In genomic region chr1:105829171-105829570, GRCm38 (mm10) we compare ENCODE assay signal across 22 mouse cellular contexts. TPM values are rescaled to one million over a fixed set of nuclear protein-coding genes. Genes with fewer than 3 reads are reported as not detected.
DNase-seq lines count a peak whose midpoint lies in the region; ATAC-seq lines count a peak whose summit lies in the region.
"Had no signal": no experiment of that assay in that cellular context is flagged by ENCODE, and none has a peak within 500 bp of the region (broad histone marks: within the 10 kb centered on the region; RNA-seq: fewer than 3 reads in every experiment).

No protein-coding gene starts in this region.

- no peak overlapping the region for H3K4me2 ChIP-seq in forebrain, embryonic 14.5 days (ENCODE audit: low read length)
- no peak overlapping the region for H3K4me2 ChIP-seq in forebrain, embryonic 15.5 days (replicated peaks)
- H3K4me2 ChIP-seq in kidney, embryonic 15.5 days, result no peak overlapping the region
- no peak overlapping the region for H3K4me2 ChIP-seq in hindbrain, embryonic 16.5 days (ENCODE audit: low read length)
- H3K4me2 ChIP-seq in neural tube, embryonic 15.5 days, result no peak overlapping the region
- H3K4me2 ChIP-seq: heart, embryonic 12.5 days; intestine, embryonic 15.5 days; liver, embryonic 15.5 days had no signal

- peak; percentile 50; the same call in 1 of the 2 replicates for ATAC-seq in forebrain, embryonic 14.5 days
- no peak for ATAC-seq in forebrain, embryonic 15.5 days (replicated peaks)
- peak; percentile 69 for ATAC-seq in kidney, embryonic 15.5 days (replicated peaks; ENCODE audit: low FRiP score)
- peak; percentile 82 for ATAC-seq in hindbrain, embryonic 16.5 days
- 0 out of 2 replicates have a peak, but pooled peaks have one; percentile 40 for ATAC-seq in neural tube, embryonic 15.5 days (ENCODE audit: low FRiP score)
- ATAC-seq in megakaryocyte progenitor cell, adult 5-6 weeks (replicated peaks; ENCODE audit: poor library complexity), result no peak
- ATAC-seq: activated CD4-positive, CD25-positive, alpha-beta regulatory T cell, adult 4 months; intestine, embryonic 15.5 days; lung, postnatal 0 days had no signal

- no peak overlapping the region for H3K4me3 ChIP-seq in forebrain, embryonic 14.5 days (ENCODE audit: low read depth, low read length)
- H3K4me3 ChIP-seq in forebrain, embryonic 15.5 days, result no peak overlapping the region
- no peak overlapping the region for H3K4me3 ChIP-seq in kidney, embryonic 15.5 days (replicated peaks)
- H3K4me3 ChIP-seq in hindbrain, embryonic 16.5 days (ENCODE audit: low read length), result no peak overlapping the region
- H3K4me3 ChIP-seq in neural tube, embryonic 15.5 days (replicated peaks), result no peak overlapping the region
- H3K4me3 ChIP-seq: heart, embryonic 12.5 days; intestine, embryonic 15.5 days; liver, embryonic 15.5 days; megakaryocyte, embryonic 14.5 days; myocyte had no signal

- H3K9ac ChIP-seq in forebrain, embryonic 14.5 days (ENCODE audit: low read length), result no peak overlapping the region
- no peak overlapping the region for H3K9ac ChIP-seq in forebrain, embryonic 15.5 days (replicated peaks)
- no peak overlapping the region for H3K9ac ChIP-seq in kidney, embryonic 15.5 days
- H3K9ac ChIP-seq in hindbrain, embryonic 16.5 days (ENCODE audit: low read depth, low read length), result no peak overlapping the region
- no peak overlapping the region for H3K9ac ChIP-seq in neural tube, embryonic 15.5 days (replicated peaks)
- H3K9ac ChIP-seq: heart, embryonic 12.5 days; intestine, embryonic 15.5 days; liver, embryonic 15.5 days had no signal

- no peaks in the 10 kb centered on the region for H3K27me3 ChIP-seq in forebrain, embryonic 14.5 days (replicated peaks; ENCODE audit: control insufficient read depth, insufficient read depth, low read length)
- no peaks in the 10 kb centered on the region for H3K27me3 ChIP-seq in forebrain, embryonic 15.5 days
- H3K27me3 ChIP-seq in kidney, embryonic 15.5 days, result no peaks in the 10 kb centered on the region
- H3K27me3 ChIP-seq in hindbrain, embryonic 16.5 days (replicated peaks; ENCODE audit: control insufficient read depth, insufficient read depth, low read length), result no peaks in the 10 kb centered on the region
- H3K27me3 ChIP-seq in neural tube, embryonic 15.5 days (replicated peaks), result no peaks in the 10 kb centered on the region
- H3K27me3 ChIP-seq: heart, embryonic 12.5 days; intestine, embryonic 15.5 days; liver, embryonic 15.5 days had no signal

- WGBS in forebrain, embryonic 14.5 days, result 68% methylated on average over 5 of the region's 5 CpGs
- WGBS in forebrain, embryonic 15.5 days, result 54% methylated on average over 5 of the region's 5 CpGs
- 55% methylated on average over 5 of the region's 5 CpGs for WGBS in kidney, embryonic 15.5 days
- 41% methylated on average over 5 of the region's 5 CpGs for WGBS in hindbrain, embryonic 16.5 days
- 61% methylated on average over 5 of the region's 5 CpGs for WGBS in neural tube, embryonic 15.5 days

- DNase-seq in forebrain, embryonic 14.5 days (ENCODE audit: low spot score), result peak; percentile 20
- no peak for DNase-seq in kidney, postnatal 25 days
- DNase-seq in adrenal gland, adult 8-10 months, result no peak
- DNase-seq: adrenal gland, postnatal 36 days; B cell, adult 2 months; cerebellum, adult 9-11 months; gastrocnemius, postnatal 14 days; kidney, postnatal 10 days; layer of hippocampus, adult 9-11 months; thymus, postnatal 25 days had no signal

- no peaks in the 10 kb centered on the region for H3K36me3 ChIP-seq in forebrain, embryonic 14.5 days (ENCODE audit: control insufficient read depth, insufficient read depth, low read length)
- no peaks in the 10 kb centered on the region for H3K36me3 ChIP-seq in forebrain, embryonic 15.5 days
- H3K36me3 ChIP-seq in kidney, embryonic 15.5 days, result no peaks in the 10 kb centered on the region
- no peaks in the 10 kb centered on the region for H3K36me3 ChIP-seq in hindbrain, embryonic 16.5 days (ENCODE audit: control insufficient read depth, insufficient read depth, low read length)
- H3K36me3 ChIP-seq in neural tube, embryonic 15.5 days, result no peaks in the 10 kb centered on the region
- H3K36me3 ChIP-seq: heart, embryonic 12.5 days; intestine, embryonic 15.5 days; liver, embryonic 15.5 days had no signal

- H3K9me3 ChIP-seq in forebrain, embryonic 14.5 days (replicated peaks; ENCODE audit: control insufficient read depth, low read length), result no peaks in the 10 kb centered on the region
- H3K9me3 ChIP-seq in forebrain, embryonic 15.5 days, result no peaks in the 10 kb centered on the region
- no peaks in the 10 kb centered on the region for H3K9me3 ChIP-seq in kidney, embryonic 15.5 days (replicated peaks)
- H3K9me3 ChIP-seq in hindbrain, embryonic 16.5 days (ENCODE audit: control insufficient read depth, low read length), result no peaks in the 10 kb centered on the region
- H3K9me3 ChIP-seq in neural tube, embryonic 15.5 days (replicated peaks), result no peaks in the 10 kb centered on the region
- H3K9me3 ChIP-seq: heart, embryonic 12.5 days; intestine, embryonic 15.5 days; liver, embryonic 15.5 days; megakaryocyte, embryonic 14.5 days had no signal

- no peaks in the 10 kb centered on the region for H3K4me1 ChIP-seq in forebrain, embryonic 14.5 days (ENCODE audit: control insufficient read depth, insufficient read depth, low read length)
- H3K4me1 ChIP-seq in forebrain, embryonic 15.5 days, result no peaks in the 10 kb centered on the region
- 0 out of 2 replicates have a peak, but pooled peaks cover 4% of the 10 kb centered on the region for H3K4me1 ChIP-seq in kidney, embryonic 15.5 days
- no peaks in the 10 kb centered on the region for H3K4me1 ChIP-seq in hindbrain, embryonic 16.5 days (ENCODE audit: control insufficient read depth, insufficient read depth, low read depth, low read length)
- H3K4me1 ChIP-seq in neural tube, embryonic 15.5 days, result no peaks in the 10 kb centered on the region
- H3K4me1 ChIP-seq: heart, embryonic 12.5 days; intestine, embryonic 15.5 days; liver, embryonic 15.5 days; megakaryocyte, embryonic 14.5 days had no signal

- H3K27ac ChIP-seq in forebrain, embryonic 14.5 days (ENCODE audit: low read depth, low read length), result no peak overlapping the region
- no peak overlapping the region for H3K27ac ChIP-seq in forebrain, embryonic 15.5 days (replicated peaks)
- no peak overlapping the region for H3K27ac ChIP-seq in kidney, embryonic 15.5 days
- H3K27ac ChIP-seq in hindbrain, embryonic 16.5 days (ENCODE audit: low read depth, low read length), result no peak overlapping the region
- no peak overlapping the region for H3K27ac ChIP-seq in neural tube, embryonic 15.5 days (replicated peaks)
- H3K27ac ChIP-seq: intestine, embryonic 15.5 days; liver, embryonic 15.5 days had no signal

RNA-seq across cellular contexts. Expression of gene Tnfrsf11a, which starts 48.7 kb away (rescaled TPM):
- polyA plus RNA-seq in forebrain, embryonic 14.5 days (2014; fragmentation: Nextera tagmentation; extraction: Ambion mirVana), result 0.17 and 0.37 TPM in 2 replicates
- 0.37 and 0.38 TPM in 2 replicates for polyA plus RNA-seq in forebrain, embryonic 15.5 days (2015; fragmentation: Nextera tagmentation; extraction: Ambion mirVana)
- 1.4 and 1.5 TPM in 2 replicates for polyA plus RNA-seq in kidney, embryonic 15.5 days (2015; fragmentation: Nextera tagmentation; extraction: Ambion mirVana)
- polyA plus RNA-seq in hindbrain, embryonic 16.5 days (2015; fragmentation: Nextera tagmentation; extraction: Ambion mirVana), result 0.61 and 0.75 TPM in 2 replicates
- 0.95 and 2.4 TPM in 2 replicates for polyA plus RNA-seq in neural tube, embryonic 15.5 days (2015; fragmentation: Nextera tagmentation; extraction: Ambion mirVana)
- total RNA-seq in adrenal gland, adult 8-10 months (2022), result 1 to 10 TPM; 2.8 to 7.9 (median 5.4) TPM
- 0.22 and 0.64 TPM in 2 replicates for total RNA-seq in megakaryocyte progenitor cell, adult 5-6 weeks (2015)
- total RNA-seq in megakaryocyte progenitor cell, adult 5-6 weeks (2017), result 0.98 TPM in 1 of 2 replicates, not detected in the other

Comparison
In these comparisons a context has a peak if more than half of its experiments do, and no peak if none do; other contexts are left out.
1. ATAC-seq: peak in forebrain, embryonic 14.5 days (single experiment), kidney, embryonic 15.5 days (single experiment), hindbrain, embryonic 16.5 days (single experiment) and neural tube, embryonic 15.5 days (single experiment); none in forebrain, embryonic 15.5 days (single experiment) and megakaryocyte progenitor cell, adult 5-6 weeks (single experiment).